Mouse (Mus musculus) lung, postnatal 0 days (tissue): Measurements from ENCODE around the gene Tmem191c.
"Not testable (repeated sequence)": the region's sequence is repeated elsewhere in the genome, so short reads cannot be mapped to it uniquely, and the experiment has no call there.

Experiments
- CTCF ChIP-seq: IDR thresholded peaks from 2 replicates; pipeline ENCODE4 v1.5.1; 2016; ENCODE audit warnings: antibody characterized with exemption, mild to moderate bottlenecking
- EP300 ChIP-seq: IDR thresholded peaks from 2 replicates; pipeline ENCODE4 v1.6.1; 2016; ENCODE audit warnings: antibody characterized with exemption, mild to moderate bottlenecking, control low read depth

- TF ChIP-seq CTCF, EP300: not testable (repeated sequence)
These were observed 44.4 kb upstream of the Tmem191c start for GRCm38 (mm10) chr16:17231523-17231922.
